Mouse (Mus musculus): ENCODE data around the gene Chchd6. TPM values are rescaled to one million over a fixed set of nuclear protein-coding genes. Genes with fewer than 3 reads are reported as not detected.

Gene Chchd6
- polyA plus RNA-seq, 1 experiment = 28.8 TPM

DNA sequence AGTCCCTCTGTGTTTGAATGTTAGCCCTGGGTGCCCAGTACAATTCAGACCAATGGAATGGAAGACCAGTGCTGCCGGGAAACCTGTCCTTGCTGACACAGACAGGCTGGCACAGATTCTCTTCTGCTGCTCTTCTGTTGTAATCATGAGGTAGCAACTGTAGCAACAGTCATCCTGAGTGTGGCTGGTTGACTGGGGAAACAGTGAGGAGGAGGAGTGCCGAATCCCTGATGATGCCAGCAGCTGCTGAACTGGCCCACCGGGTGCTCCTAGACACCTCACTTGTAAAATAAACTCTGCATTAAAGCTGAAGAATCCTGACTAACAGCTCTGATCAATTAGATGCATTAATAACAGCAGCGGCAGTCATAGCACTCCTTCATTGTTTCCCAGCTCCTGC is 28.7 kb downstream of the Chchd6 start:
- Histone ChIP-seq H3K4me2 (ENCODE audit: low read depth) (no peak overlapping the region), H3K27me3 (ENCODE audit: control insufficient read depth, insufficient read depth, insufficient read length) (no peaks in the 10 kb centered on the region), H3K4me3 (no peak overlapping the region), H3K36me3 (ENCODE audit: control insufficient read depth, insufficient read depth) (no peaks in the 10 kb centered on the region), H3K79me2 (ENCODE audit: control insufficient read depth, insufficient read depth) (no peaks in the 10 kb centered on the region), H3ac (ENCODE audit: control insufficient read depth, insufficient read length) (no peak overlapping the region)
- TF ChIP-seq E2F4 (IDR thresholded peaks at IDR 0.05; ENCODE audit: insufficient read depth) = no peak
- no peak for TF ChIP-seq TCF12 (IDR thresholded peaks at IDR 0.05; ENCODE audit: insufficient read depth, poor library complexity, severe bottlenecking)
- TF ChIP-seq POLR2AphosphoS2 (IDR thresholded peaks at IDR 0.05; ENCODE audit: insufficient read length, low read depth) = no peak
- no peak for TF ChIP-seq SRF (IDR thresholded peaks at IDR 0.05; ENCODE audit: control insufficient read depth, insufficient read length, low read depth)
- TF ChIP-seq REST (IDR thresholded peaks at IDR 0.05; ENCODE audit: insufficient read depth, insufficient read length) = no peak
- no peak for TF ChIP-seq MYOD1 (IDR thresholded peaks at IDR 0.05; ENCODE audit: control insufficient read depth in 1 of 3, insufficient read length in 2 of 3, low read depth in 2 of 3)
- TF ChIP-seq USF1 (IDR thresholded peaks at IDR 0.05; ENCODE audit: low read depth) = no peak
- no peak for TF ChIP-seq MAX (IDR thresholded peaks at IDR 0.05; ENCODE audit: low read depth)

DNA sequence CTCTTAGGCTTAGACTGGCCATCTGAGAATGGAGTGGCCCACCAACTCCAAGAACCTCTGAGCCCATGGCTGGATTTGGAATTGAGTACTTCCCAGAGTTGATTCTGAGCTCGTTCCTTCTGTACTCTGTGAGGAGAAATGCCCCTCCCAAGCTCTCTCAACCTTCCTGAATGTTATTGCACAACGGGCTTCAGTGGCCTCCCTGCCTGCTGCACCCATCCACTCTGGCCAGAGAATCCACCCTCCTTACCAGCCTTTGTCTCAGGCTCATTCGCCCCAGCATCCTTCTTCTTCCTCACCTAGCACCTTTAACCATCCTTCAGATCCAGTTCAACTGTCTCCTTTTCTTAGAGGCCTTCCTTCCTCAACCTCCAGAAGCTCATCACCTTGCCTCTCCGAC is 32.1 kb downstream of the Chchd6 start:
- Histone ChIP-seq H3ac (ENCODE audit: control insufficient read depth, insufficient read length) (no peak overlapping the region), H3K36me3 (ENCODE audit: control insufficient read depth, insufficient read depth) (no peaks in the 10 kb centered on the region), H3K4me3 (no peak overlapping the region), H3K79me2 (ENCODE audit: control insufficient read depth, insufficient read depth) (no peaks in the 10 kb centered on the region), H3K4me2 (ENCODE audit: low read depth) (no peak overlapping the region), H3K27me3 (ENCODE audit: control insufficient read depth, insufficient read depth, insufficient read length) (no peaks in the 10 kb centered on the region)
- TF ChIP-seq REST (IDR thresholded peaks at IDR 0.05; ENCODE audit: insufficient read depth, insufficient read length) = no peak
- no peak for TF ChIP-seq POLR2AphosphoS2 (IDR thresholded peaks at IDR 0.05; ENCODE audit: insufficient read length, low read depth)
- no peak for TF ChIP-seq POLR2A (IDR thresholded peaks at IDR 0.05; ENCODE audit: insufficient read length, low read depth)
- TF ChIP-seq MAX (IDR thresholded peaks at IDR 0.05; ENCODE audit: low read depth) = no peak

DNA sequence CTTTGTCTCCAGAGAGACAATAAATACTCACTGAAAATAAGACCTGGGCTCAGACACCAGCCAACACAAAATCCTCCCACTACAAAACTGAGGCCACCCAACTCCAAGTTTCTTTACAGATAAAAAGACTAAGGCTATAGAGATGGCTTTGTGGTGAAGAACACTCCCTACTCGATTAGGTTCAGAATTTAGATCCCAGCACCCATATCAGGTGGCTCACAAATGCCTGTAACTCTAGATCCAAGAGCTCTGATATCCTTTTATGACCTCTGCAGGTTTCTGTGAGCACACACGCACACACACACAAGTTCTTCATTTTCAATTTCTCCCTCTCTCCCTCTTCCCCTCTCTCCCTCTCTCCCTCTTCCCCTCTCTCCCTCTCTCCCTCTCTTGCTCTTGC is 34.6 kb downstream of the Chchd6 start:
- H3K4me2 ChIP-seq (ENCODE audit: low read depth) = no peak overlapping the region
- TF ChIP-seq CEBPB (IDR thresholded peaks at IDR 0.05; ENCODE audit: insufficient read depth, poor library complexity, severe bottlenecking) = no peak
- no peak for TF ChIP-seq USF1 (IDR thresholded peaks at IDR 0.05; ENCODE audit: low read depth)
- no peak for TF ChIP-seq POLR2AphosphoS2 (IDR thresholded peaks at IDR 0.05; ENCODE audit: insufficient read length, low read depth)
- no peak for TF ChIP-seq MYOG (IDR thresholded peaks at IDR 0.05; ENCODE audit: control insufficient read depth in 1 of 3, insufficient read depth in 1 of 3, insufficient read length in 2 of 3, low read depth in 2 of 3)
- no peak for TF ChIP-seq REST (IDR thresholded peaks at IDR 0.05; ENCODE audit: insufficient read depth, insufficient read length)
- no peak for TF ChIP-seq TCF12 (IDR thresholded peaks at IDR 0.05; ENCODE audit: insufficient read depth, poor library complexity, severe bottlenecking)
- no peak for TF ChIP-seq MYOD1 (IDR thresholded peaks at IDR 0.05; ENCODE audit: control insufficient read depth in 1 of 3, insufficient read length in 2 of 3, low read depth in 2 of 3)
- TF ChIP-seq POLR2A (IDR thresholded peaks at IDR 0.05; ENCODE audit: insufficient read length, low read depth) = no peak
- no peak for TF ChIP-seq MAX (IDR thresholded peaks at IDR 0.05; ENCODE audit: low read depth)
- TF ChIP-seq SRF (IDR thresholded peaks at IDR 0.05; ENCODE audit: control insufficient read depth, insufficient read length, low read depth) = no peak
- no peak overlapping the region for H3ac ChIP-seq (ENCODE audit: control insufficient read depth, insufficient read length)
- no peak overlapping the region for H3K4me3 ChIP-seq
- H3K27me3 ChIP-seq (ENCODE audit: control insufficient read depth, insufficient read depth, insufficient read length) = no peaks in the 10 kb centered on the region
- no peaks in the 10 kb centered on the region for H3K36me3 ChIP-seq (ENCODE audit: control insufficient read depth, insufficient read depth)
- H3K79me2 ChIP-seq (ENCODE audit: control insufficient read depth, insufficient read depth) = no peaks in the 10 kb centered on the region

DNA sequence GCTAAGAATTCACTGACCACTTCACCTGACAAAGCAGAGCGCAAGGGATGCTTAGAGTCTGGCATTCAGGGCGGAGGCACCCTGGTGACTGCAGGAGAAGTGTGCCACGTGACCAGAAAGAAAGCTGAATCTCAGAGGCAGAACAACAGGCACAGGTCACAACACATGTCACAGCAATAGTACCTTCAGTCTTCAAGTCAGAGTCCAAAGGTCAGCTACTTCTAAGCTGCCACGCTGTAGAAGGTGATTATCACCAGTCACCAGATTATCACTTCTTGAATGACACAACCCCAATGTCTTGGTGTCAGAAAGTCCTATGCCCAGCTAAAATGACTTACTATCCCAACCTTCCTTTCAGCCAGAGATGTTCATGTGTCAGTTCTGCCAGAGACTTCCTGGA is 37.8 kb downstream of the Chchd6 start:
- no peak for TF ChIP-seq REST (IDR thresholded peaks at IDR 0.05; ENCODE audit: insufficient read depth, insufficient read length)
- TF ChIP-seq CEBPB (IDR thresholded peaks at IDR 0.05; ENCODE audit: insufficient read depth, poor library complexity, severe bottlenecking) = no peak
- no peak for TF ChIP-seq MYOG (IDR thresholded peaks at IDR 0.05; ENCODE audit: control insufficient read depth in 1 of 3, insufficient read depth in 1 of 3, insufficient read length in 2 of 3, low read depth in 2 of 3)
- TF ChIP-seq TCF3 (IDR thresholded peaks at IDR 0.05; ENCODE audit: insufficient read length, low read depth) = no peak
- TF ChIP-seq TCF12 (IDR thresholded peaks at IDR 0.05; ENCODE audit: insufficient read depth, poor library complexity, severe bottlenecking) = no peak
- no peak for TF ChIP-seq E2F4 (IDR thresholded peaks at IDR 0.05; ENCODE audit: insufficient read depth)
- TF ChIP-seq MAX (IDR thresholded peaks at IDR 0.05; ENCODE audit: low read depth) = no peak
- TF ChIP-seq POLR2AphosphoS2 (IDR thresholded peaks at IDR 0.05; ENCODE audit: insufficient read length, low read depth) = no peak
- TF ChIP-seq USF1 (IDR thresholded peaks at IDR 0.05; ENCODE audit: low read depth) = no peak
- TF ChIP-seq SRF (IDR thresholded peaks at IDR 0.05; ENCODE audit: control insufficient read depth, insufficient read length, low read depth) = no peak
- no peak for TF ChIP-seq POLR2A (IDR thresholded peaks at IDR 0.05; ENCODE audit: insufficient read length, low read depth)
- TF ChIP-seq MYOD1 (IDR thresholded peaks at IDR 0.05; ENCODE audit: control insufficient read depth in 1 of 3, insufficient read length in 2 of 3, low read depth in 2 of 3) = no peak
- H3K36me3 ChIP-seq (ENCODE audit: control insufficient read depth, insufficient read depth) = no peaks in the 10 kb centered on the region
- H3K4me2 ChIP-seq (ENCODE audit: low read depth) = no peak overlapping the region
- H3ac ChIP-seq (ENCODE audit: control insufficient read depth, insufficient read length) = no peak overlapping the region
- no peaks in the 10 kb centered on the region for H3K27me3 ChIP-seq (ENCODE audit: control insufficient read depth, insufficient read depth, insufficient read length)
- no peak overlapping the region for H3K4me3 ChIP-seq
- H3K79me2 ChIP-seq (ENCODE audit: control insufficient read depth, insufficient read depth) = no peaks in the 10 kb centered on the region

DNA sequence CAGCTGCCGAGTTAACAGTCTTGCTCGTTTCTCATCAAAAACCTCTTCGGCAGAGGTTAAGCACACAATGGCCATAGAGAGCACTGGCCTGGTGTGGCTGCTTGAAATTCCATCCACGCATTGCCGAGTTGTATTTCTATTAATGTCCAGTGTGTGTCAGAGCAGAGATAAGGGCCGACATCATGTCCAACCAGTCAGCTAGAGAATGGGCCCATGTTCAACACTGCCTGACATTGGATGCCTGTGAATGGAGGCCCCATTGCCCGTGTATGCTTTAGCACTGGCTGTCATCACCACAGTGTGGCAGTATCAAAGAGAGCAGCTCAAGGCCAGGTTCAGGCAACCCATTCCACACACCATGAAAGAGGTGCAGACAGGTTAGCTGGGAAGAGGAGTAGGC is 38.9 kb downstream of the Chchd6 start:
- no peak for TF ChIP-seq POLR2AphosphoS2 (IDR thresholded peaks at IDR 0.05; ENCODE audit: insufficient read length, low read depth)
- no peak for TF ChIP-seq MYOD1 (IDR thresholded peaks at IDR 0.05; ENCODE audit: control insufficient read depth in 1 of 3, insufficient read length in 2 of 3, low read depth in 2 of 3)
- no peak for TF ChIP-seq E2F4 (IDR thresholded peaks at IDR 0.05; ENCODE audit: insufficient read depth)
- no peak for TF ChIP-seq MYOG (IDR thresholded peaks at IDR 0.05; ENCODE audit: control insufficient read depth in 1 of 3, insufficient read depth in 1 of 3, insufficient read length in 2 of 3, low read depth in 2 of 3)
- TF ChIP-seq USF1 (IDR thresholded peaks at IDR 0.05; ENCODE audit: low read depth) = no peak
- TF ChIP-seq MAX (IDR thresholded peaks at IDR 0.05; ENCODE audit: low read depth) = no peak
- TF ChIP-seq REST (IDR thresholded peaks at IDR 0.05; ENCODE audit: insufficient read depth, insufficient read length) = no peak
- no peak for TF ChIP-seq SRF (IDR thresholded peaks at IDR 0.05; ENCODE audit: control insufficient read depth, insufficient read length, low read depth)
- no peak for TF ChIP-seq TCF12 (IDR thresholded peaks at IDR 0.05; ENCODE audit: insufficient read depth, poor library complexity, severe bottlenecking)
- no peak for TF ChIP-seq TCF3 (IDR thresholded peaks at IDR 0.05; ENCODE audit: insufficient read length, low read depth)
- TF ChIP-seq CEBPB (IDR thresholded peaks at IDR 0.05; ENCODE audit: insufficient read depth, poor library complexity, severe bottlenecking) = no peak
- no peak for TF ChIP-seq POLR2A (IDR thresholded peaks at IDR 0.05; ENCODE audit: insufficient read length, low read depth)
- H3K4me3 ChIP-seq = no peak overlapping the region
- H3ac ChIP-seq (ENCODE audit: control insufficient read depth, insufficient read length) = no peak overlapping the region
- no peaks in the 10 kb centered on the region for H3K79me2 ChIP-seq (ENCODE audit: control insufficient read depth, insufficient read depth)
- H3K36me3 ChIP-seq (ENCODE audit: control insufficient read depth, insufficient read depth) = no peaks in the 10 kb centered on the region
- no peak overlapping the region for H3K4me2 ChIP-seq (ENCODE audit: low read depth)
- no peaks in the 10 kb centered on the region for H3K27me3 ChIP-seq (ENCODE audit: control insufficient read depth, insufficient read depth, insufficient read length)
